Mouse (Mus musculus): Measurements from ENCODE around the gene Ccdc114.
"Not testable (repeated sequence)": the region's sequence is repeated elsewhere in the genome, so short reads cannot be mapped to it uniquely, and the experiment has no call there.

Ccdc114 gene

DNA sequence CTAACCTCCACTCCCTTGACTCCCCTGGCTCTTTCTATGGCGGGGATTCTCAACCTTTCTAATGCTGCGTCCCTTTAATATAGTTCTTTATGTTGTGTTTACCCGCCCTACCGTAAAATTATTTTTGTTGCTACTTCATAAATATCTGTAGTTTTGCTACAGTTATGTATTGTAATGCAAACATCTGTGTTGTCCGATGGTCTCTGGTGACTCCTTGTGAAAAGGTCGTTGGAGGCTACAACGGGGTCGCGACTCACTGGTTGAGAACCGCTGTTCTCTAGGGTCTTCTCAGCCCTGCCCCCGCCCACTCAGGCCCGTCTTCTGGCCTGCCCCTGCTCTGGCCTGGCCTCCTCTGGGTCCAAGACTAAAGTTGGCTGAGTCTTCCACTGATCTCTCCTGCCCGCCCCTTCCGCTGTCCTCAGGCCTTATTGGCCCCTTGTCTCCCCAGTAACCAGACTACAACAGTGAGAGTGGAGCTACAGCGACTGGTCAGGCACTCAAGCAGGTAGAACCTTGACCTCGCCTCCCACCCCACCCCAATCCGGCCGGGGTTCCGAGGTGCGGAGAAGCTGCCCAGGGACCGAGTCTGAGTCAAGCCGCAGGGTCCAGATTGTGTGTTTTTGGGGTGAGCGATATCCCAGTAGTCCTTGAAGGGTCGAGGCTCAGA, at the start of gene Ccdc114:
Ccdc114 (plus strand) TSS at position 311 of the 667 bp plus-strand sequence.
- DNase-seq (ENCODE audit: low read depth): peak; percentile 52

DNA sequence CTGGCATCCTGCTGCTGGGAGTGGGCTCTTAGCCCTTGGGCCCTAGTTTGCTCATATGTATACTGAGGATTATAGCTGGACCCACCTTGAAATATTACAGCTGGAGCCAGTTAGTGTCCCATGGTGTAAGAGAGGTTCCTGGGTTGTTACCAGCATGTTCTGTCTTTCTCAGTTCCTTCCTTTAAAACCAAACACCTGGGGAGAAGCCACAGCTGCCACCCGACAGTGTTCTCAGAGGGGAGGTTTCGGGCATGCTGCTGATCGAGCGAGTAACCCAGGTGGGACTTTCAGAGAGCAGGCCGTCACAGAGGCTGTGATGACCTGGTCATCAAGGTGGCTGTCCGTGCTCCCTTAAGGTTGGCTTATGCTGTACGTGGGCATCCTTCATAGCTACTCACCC, 47.0 kb upstream of the Ccdc114 start:
- no peak for DNase-seq (ENCODE audit: low read depth)

DNA sequence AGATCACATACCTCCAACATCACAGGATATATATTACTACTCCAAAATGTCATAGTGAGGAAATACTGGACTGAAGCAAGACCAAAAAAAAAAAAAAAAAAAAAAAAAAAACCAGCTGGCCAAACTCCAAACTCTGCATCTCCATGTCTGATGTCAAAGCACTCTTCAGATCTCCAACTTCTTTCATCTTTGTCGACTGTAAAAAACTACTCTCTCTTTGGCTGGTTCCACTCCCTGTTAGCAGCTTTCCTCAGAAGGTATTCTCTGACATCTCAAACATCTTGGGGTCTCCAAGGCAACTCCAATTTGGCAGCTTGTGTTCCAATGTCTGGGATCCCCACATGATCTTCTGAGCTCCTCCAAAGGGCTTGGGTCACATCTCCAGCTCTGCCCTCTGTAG, 45.6 kb upstream of the Ccdc114 start, which contains the start of gene Grin2d:
Grin2d (minus strand) TSS at position 101 of the 400 bp plus-strand sequence.
- not testable (repeated sequence) for DNase-seq (ENCODE audit: low read depth)

DNA sequence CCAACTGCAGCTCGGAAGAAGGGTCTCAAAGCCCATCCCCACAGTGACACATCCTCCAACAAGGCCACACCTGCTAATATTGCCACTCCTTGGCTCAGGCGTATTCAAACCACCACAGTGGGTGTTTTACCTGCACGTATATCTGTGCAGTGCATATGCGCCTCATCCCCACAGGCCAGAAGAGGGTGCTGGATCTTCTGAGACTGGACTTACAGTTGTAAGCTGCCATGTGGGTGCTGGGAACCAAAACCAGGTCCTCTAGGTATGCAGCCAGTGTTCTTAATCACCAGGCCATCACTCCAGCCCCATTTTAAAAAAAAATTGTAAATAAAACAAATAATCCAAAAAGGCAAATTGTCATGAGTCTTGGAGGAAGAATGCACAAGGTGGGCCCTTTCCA, 43.3 kb upstream of the Ccdc114 start:
- no peak for DNase-seq (ENCODE audit: low read depth)

DNA sequence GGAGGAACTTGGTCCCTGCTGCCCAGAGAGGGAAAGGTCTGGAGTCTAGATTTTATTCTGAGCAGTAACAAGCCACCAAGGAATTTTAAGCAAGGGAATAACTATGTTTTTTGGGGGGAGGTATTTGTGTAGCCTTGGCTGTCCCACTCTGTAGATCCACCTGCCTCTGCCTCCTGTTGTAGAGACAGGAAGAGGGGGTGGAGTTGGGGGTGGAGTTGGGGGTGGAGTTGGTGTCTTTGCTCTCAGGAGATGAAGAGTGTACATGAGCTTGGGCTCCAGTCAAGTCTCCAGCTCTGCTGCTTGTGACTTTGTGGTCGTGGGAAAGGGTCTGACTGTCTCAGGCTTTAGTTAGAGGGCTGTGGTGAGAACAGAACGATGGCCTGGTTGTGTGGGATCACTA, 42.9 kb upstream of the Ccdc114 start:
- DNase-seq (ENCODE audit: low read depth): no peak

DNA sequence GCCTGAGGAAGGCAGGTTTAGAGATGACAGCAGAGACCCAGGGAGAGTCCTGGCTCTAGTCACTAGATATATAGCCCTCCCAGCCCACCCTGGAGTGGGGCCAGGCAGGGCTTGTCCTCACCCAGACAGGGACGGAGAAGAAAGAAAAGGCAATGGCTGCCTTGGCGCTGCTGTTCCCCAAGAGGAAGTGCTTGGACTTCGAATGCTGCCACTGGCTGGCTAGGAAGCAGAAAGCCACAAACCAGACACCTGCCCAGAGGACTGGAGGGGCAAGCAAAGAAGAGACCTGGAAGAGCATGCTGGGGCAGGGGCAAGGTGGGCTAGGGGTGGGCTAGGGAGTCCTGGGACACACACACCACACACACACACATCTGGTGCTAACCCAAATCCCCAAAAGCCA, 36.6 kb upstream of the Ccdc114 start:
- no peak for DNase-seq (ENCODE audit: low read depth)

DNA sequence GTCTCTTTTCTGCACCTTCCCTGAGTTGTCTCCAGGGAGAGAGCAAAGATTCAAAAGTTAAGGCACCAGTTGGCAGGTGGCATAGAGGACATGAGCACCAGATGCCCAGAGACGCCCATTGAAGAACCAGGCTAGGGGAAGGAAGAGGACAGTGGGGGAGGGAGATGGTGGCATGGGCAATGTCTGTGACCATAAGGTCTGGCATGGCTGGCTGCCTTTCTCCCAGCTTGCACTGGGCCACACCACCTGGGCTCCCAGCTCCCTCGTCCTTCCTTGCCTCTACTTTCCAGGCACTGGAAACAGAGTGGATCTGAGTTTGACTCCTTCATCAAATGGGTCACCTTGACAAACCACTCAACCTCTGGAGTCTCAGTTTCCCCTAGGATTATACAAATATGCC, 31.2 kb upstream of the Ccdc114 start:
- no peak for DNase-seq (ENCODE audit: low read depth)

DNA sequence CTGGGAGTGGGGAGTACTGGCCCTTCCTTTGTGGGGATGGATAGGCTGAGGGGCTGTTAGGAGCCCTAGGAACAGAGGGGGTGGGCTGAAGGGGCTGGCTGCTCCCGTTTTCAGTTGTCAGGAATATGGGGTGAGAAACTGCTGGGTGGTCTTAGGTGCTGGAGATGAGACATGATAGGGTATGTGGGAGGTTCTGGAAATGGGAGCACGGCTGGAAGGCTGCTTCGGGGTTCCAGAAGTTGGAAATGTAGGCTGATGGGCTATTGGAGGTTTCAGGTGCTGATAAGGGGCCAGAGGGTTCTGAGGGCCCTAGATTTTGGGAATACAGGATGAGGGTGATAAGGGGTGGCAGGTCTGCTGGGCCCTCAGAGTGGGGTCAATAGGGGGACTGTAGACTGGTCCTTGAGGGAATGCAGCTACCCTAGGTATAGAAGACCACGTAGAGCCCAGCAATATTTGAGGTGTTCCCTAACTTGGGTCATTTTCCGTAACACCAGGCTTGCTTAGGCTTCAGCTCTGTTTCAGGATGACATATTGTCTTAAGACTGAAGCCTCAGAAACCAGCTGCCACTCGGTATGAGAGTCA, 27.8 kb upstream of the Ccdc114 start:
- no peak for DNase-seq (ENCODE audit: low read depth)

DNA sequence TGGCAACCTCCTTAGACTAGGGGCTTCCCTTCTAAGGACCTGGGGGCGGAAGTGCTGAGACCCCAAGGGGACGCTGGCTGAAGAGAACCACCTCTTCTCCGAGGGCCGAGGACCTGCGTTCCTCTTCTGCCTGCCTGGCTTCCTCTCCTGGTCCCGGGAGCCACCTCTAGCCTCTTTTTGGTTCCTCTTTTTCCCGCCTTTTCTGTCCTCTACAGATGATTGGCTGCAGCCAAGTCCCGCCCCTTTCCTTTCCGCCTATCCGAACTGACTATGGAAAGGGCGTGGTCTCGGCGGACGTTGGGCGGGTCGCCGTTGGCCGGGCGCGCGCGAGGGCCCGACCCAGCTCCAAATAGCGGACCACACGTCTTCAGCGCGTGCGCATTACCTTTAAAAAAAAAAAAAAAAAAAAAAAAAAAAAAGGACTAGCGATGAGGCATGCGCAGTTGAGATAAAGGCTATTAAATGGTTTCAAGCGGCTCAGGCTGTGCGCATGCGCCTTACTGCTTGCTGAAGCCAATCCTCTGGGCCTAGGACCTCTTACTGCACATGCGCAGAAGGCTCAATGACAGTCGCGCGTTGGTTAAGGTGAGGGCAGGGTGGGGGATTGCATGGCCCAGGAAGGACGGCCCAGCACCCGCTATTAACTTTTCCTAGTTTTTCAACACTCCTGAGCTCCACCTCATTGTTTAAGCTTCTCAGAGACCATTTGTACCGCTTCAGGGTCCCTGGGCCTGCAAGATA, 27.2 kb upstream of the Ccdc114 start, which contains the start of the genes Syngr4 and Tmem143:
Syngr4 (minus strand) TSS at position 198 of the 741 bp plus-strand sequence.
Tmem143 (plus strand) TSS at position 425 of the 741 bp plus-strand sequence.
- DNase-seq (ENCODE audit: low read depth): peak; percentile 99

DNA sequence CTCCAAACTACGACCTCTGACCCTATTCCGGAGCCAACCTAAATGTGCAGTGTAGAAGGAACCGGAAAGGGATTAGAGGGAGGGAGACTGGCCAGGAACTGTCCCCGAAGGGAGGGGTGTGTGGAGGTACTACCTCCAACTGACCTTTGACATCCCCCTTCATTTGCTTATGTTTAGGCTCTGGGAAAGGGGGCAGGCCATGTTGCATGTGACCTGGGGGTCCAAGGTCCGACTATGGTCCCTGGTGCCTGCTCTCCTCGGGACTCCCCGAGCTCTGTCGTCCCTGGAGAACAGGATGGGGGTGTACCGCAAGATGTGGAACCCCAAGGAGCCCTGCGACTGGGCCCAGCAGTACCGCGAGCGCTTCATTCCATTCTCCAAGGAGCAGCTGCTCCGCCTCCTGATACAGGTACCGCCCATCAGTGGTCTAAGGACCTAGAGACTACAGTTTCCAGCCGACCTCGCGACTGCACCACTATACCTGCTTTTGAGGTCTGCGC, 26.6 kb upstream of the Ccdc114 start:
- no peak for DNase-seq (ENCODE audit: low read depth)

DNA sequence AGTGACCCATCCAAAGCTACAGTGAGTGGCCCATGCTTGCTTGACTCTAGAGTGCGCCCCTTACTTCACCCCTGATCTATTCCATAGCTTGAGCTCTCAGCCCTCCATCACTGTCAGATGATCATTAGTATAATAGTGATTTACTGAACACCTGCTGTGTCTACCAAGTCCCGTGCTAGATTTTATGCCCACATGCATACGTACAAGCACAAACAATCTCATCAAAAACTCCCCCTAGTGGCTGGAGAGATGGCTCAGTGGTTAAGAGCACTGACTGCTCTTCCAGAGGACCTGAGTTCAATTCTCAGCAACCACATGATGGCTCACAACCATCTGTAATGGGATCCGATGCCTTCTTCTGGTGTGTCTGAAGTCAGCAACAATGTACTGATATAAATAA, 25.7 kb upstream of the Ccdc114 start:
- DNase-seq (ENCODE audit: low read depth): not testable (repeated sequence)

DNA sequence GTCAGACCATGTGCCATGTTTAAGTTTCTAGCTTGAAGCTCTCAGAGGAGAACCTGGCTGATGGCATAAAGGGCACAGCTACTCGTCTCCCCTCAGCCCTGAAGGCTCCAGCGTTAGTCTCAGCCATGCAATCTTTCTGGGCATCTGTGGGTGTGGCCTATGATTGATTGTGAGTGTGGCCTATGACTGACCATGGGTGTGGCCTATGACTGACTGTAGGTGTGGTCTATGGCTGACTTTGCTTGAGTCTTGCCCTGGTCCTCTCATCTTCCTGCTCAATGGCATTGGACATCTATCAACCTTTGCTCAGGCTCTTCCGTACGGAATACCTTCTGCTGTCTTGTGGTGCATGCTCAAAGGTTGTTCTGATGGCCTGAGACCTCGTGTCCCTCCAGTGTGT, 22.3 kb upstream of the Ccdc114 start:
- DNase-seq (ENCODE audit: low read depth): peak; percentile 62

DNA sequence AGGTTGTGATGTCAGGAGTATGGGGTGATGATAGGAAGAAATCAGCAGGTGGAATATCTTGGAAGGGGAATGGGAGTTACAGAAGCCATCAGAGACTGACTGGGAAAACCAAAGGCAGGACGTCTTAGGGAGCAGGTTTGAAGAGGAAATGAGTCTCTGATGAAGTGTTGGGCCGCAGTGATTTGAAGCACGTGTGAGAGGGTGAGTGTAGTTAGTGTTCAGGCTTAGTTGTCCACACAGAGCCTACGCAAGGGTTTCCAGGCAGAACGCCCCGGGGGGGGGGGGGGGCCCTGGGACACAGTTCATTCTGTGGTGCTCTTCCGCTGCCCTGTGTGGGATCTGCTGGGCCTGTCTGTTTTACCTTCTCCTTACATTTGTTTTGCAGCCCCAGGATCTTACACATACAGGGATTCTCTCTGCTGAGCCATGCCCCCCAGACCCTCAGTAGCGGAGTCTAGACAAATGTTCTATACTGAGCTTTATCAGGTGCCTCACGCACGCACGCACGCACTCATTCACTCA, 21.3 kb upstream of the Ccdc114 start:
- no peak for DNase-seq (ENCODE audit: low read depth)

DNA sequence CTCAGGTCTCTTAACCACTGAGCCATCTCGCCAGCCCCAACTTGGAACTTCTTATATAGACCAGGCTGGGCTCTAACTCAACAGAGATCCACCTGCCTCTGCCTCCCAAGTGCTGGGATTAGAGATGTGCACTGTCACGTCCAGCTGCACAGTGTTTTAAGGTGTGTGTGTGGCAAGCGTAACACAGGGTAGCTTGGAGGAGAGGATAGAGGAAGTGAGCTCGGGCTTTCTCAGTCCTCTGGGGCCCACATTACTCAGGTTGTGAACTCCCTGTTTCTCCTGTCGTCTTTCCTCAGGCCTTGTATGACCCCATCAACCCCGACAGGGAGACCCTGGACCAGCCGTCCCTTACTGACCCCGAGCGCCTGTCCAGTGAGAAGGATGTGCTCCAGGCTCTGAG, 17.2 kb upstream of the Ccdc114 start:
- DNase-seq (ENCODE audit: low read depth): no peak

DNA sequence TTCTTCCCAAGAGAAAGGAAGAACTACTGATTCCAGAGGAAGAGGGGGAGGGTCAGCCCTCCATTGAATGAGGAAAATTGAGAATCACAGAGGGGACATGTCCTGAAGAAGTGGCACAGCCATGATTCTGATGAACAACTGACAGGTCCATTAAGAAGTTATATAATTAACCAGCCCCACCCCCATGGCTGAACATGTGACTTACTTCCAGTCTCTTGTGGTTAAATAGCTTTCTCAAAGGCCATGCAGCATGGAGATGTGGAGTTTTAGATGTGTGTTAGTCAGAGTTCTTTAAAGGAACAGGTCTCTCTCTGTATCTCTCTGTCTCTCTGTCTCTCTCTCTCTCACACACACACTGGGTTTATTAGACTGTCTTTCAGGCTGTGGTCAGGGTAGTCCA, 15.5 kb upstream of the Ccdc114 start:
- no peak for DNase-seq (ENCODE audit: low read depth)

DNA sequence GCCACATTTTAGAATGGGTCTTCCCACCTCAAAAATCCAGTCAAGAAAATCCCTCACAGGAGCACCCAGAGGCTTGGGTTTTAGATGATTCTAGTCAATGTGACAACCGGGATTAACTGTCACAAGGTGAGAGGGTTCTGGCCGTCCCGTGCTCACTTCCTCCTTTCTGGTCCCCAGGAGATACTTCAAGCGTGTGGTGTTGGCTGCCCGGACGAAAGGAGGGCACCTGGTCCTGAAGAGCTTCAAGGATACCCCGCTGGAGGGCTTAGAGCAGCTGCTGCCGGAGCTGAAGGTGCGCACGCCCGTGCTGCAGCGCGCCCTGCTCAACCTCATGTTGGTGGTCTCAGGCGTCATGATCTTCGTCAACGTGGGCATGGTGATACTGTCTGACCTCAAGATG, 14.7 kb upstream of the Ccdc114 start:
- DNase-seq (ENCODE audit: low read depth): no peak

DNA sequence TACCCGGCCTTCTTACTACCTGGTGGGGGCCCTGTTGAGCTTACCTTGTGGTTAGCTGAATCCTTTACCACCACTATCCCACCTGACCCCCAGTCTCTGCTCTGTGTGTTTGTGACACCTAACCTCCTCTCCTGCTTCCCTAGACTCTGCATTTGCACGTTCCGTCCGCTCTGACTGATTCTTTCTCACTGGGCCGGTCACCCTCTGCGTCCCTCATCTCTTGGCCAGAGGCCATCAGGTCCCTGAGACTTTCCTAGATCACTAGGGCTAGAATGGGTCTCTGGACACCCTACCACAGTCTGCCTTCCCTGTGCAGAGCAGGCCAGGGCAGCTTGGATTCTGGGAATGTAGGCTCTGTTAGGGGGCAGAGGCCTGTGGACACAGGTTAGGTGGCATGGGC, 9.8 kb upstream of the Ccdc114 start:
- DNase-seq (ENCODE audit: low read depth): no peak

DNA sequence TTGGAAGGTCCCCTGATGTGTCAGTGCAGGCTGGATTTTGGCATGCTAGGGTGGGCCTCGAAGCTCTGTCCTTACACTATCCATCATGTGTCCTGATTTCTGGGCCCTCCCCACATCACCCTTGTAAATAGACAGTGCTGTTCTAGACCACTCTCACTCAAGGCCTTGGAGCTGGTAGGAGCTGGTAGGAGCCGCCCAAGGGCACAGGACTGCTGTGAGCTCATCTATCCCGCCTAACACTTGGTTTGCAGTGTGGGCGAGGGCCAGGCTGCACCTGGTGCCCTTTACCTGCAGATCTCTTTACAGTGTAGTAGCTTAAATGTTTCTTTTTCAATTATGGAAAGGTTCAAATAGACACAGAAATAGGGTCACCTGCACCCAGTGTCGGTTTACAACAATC, 8.9 kb upstream of the Ccdc114 start:
- no peak for DNase-seq (ENCODE audit: low read depth)

DNA sequence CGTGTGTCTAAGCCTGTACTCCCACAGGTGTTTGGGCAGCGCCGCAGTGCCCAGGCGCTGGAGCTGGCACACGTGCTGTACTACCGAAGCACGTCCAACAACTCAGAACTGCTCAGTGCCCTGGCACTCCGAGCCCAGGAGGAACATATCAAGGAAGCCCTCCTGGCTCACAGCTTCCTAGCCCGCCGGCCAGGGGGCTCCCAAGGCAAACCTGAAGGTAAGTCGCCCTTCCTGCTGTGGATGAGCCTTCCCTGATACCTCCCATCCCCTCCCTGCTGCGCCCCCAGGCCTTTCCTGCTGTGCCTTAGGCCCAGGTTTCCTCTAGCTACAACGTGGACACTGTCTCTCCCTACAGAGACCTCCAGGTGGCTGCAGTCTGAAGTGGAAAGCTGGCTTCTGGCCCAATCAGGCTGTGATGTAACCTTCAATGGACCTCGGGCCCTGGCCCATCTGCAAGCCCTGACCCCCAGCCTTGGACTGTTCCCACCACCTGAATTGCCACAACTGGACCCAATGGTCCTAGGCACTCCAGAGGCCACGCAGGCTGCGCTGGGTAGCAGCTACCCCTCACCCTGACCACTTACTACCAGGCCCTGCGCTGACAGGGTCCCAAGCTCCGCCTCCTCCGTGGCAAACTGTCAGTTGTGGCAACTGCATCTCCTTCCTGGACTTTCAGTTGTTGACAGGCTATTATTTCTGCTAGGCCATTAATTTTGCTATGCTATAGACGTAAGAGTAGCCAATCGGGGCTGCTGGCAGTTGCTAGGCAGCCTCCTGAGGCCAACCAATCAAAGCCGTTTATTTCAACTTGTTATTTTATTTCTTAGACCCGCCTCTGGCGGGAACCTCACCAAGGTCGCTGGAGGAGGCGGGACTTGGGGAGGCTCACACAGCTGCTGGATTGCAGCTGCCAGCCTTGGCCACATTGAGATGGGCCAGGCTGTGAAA, 7.5 kb upstream of the Ccdc114 start:
- DNase-seq (ENCODE audit: low read depth): peak; percentile 71

DNA sequence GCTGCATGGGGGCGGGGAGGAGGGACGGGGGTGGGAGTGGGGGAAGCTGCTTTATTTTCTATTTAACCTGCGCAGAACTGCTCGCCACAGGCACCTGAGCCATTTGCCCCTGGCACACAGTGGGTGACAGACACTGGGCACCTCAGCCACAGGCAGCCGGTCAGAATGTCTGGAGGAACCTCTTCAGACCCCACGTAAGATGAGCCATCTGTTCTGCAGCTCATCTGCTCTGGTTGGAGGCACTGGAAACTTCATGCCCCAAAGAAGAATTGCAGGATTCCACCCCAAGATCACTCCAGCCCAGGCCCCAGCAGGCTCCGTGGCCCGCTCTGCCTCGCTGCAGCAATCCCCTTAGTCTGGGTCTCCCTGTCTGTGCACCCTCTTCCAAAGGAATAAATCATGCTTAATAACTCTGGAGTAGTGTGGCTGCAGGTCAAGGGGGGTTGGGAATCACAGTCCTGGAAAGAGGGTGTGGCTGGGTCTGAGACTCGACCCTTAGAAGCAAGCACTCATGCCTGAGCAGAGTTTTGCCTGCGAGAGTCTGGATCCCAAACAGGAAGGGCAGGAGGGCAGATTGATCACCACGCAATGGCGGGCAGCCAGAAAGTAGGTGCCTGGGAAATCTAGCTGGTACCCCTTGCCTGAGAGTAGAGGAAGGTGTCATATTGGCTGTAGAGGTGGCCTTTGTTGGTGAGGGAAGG, 6.7 kb upstream of the Ccdc114 start:
- DNase-seq (ENCODE audit: low read depth): no peak

DNA sequence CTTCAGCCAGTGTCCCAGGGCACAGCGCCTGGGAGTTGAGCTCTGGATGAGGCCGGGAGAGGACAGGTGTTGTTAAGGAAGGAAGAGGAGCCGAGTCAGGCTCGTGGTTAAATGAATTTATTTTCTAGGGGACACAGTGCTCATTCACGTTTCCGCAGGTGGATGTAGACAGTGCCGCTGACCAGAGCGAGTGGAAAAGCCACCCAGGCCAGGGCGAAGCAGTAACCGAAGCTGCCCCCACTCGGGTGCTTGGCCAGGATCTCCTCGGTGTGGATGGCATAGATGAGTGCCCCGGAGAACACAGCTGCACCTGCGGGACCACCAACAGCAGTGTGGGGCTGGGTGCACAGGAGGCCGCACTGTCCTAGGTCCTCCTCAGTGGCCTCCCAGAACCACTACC, 5.9 kb upstream of the Ccdc114 start:
- no peak for DNase-seq (ENCODE audit: low read depth)
